Mouse (Mus musculus) cerebellum, postnatal 4 days (tissue): Measurements from ENCODE around the gene Rexo5.

Experiments
- DNase-seq, 2 experiments: peaks; one replicate each; pipeline ENCODE4 v3.0.0; 2022; ENCODE audit warnings: low spot score in 2 of 2, mixed read lengths in 1 of 2

Gene Rexo5

GRCm38 (mm10) chr7:119793586-119794250 is at the start of gene Rexo5, which contains the start of gene Eri2:
Rexo5 (plus strand) TSS chr7:119794006.
Eri2 (minus strand) TSS chr7:119794058.
- peak; percentile 75 to 84 for DNase-seq

GRCm38 (mm10) chr7:119744321-119744720 is 49.5 kb upstream of the Rexo5 start:
- no peak for DNase-seq

- no peak for DNase-seq
Measured at GRCm38 (mm10) chr7:119745869-119746268, 47.9 kb upstream of the Rexo5 start.

- DNase-seq: no peak
Measured at GRCm38 (mm10) chr7:119748761-119749160, 45.0 kb upstream of the Rexo5 start.

GRCm38 (mm10) chr7:119749942-119750341 is 43.9 kb upstream of the Rexo5 start:
- DNase-seq: no peak

GRCm38 (mm10) chr7:119753696-119754095 is 40.1 kb upstream of the Rexo5 start:
- no peak for DNase-seq

- DNase-seq: no peak
Measured at GRCm38 (mm10) chr7:119760527-119760951, 33.3 kb upstream of the Rexo5 start, which contains the start of gene Acsm3. Acsm3 (plus strand) TSS chr7:119760923.

GRCm38 (mm10) chr7:119762166-119762697 is 31.6 kb upstream of the Rexo5 start:
- no peak for DNase-seq

- no peak for DNase-seq
Measured at GRCm38 (mm10) chr7:119764377-119764776, 29.4 kb upstream of the Rexo5 start.

GRCm38 (mm10) chr7:119766996-119767395 is 26.8 kb upstream of the Rexo5 start:
- no peak for DNase-seq

- DNase-seq: no peak
Measured at GRCm38 (mm10) chr7:119769895-119770294, 23.9 kb upstream of the Rexo5 start.

- no peak for DNase-seq
Measured at GRCm38 (mm10) chr7:119783453-119783852, 10.4 kb upstream of the Rexo5 start.

GRCm38 (mm10) chr7:119784908-119785307 is 8.9 kb upstream of the Rexo5 start:
- DNase-seq: no peak

- no peak for DNase-seq
Measured at GRCm38 (mm10) chr7:119789024-119789423, 4.8 kb upstream of the Rexo5 start.

GRCm38 (mm10) chr7:119794251-119794638 is 439 bp downstream of the Rexo5 start:
- no peak for DNase-seq

- no peak for DNase-seq
Measured at GRCm38 (mm10) chr7:119795311-119795710, 1.5 kb downstream of the Rexo5 start.

- DNase-seq: no peak
Measured at GRCm38 (mm10) chr7:119800488-119800887, 6.7 kb downstream of the Rexo5 start.

- no peak for DNase-seq
Measured at GRCm38 (mm10) chr7:119800991-119801390, 7.2 kb downstream of the Rexo5 start.

- no peak for DNase-seq
Measured at GRCm38 (mm10) chr7:119807396-119807795, 13.6 kb downstream of the Rexo5 start.

GRCm38 (mm10) chr7:119808723-119809122 is 14.9 kb downstream of the Rexo5 start:
- DNase-seq: no peak

- DNase-seq: no peak
Measured at GRCm38 (mm10) chr7:119835371-119835770, 41.6 kb downstream of the Rexo5 start.

- DNase-seq: no peak
Measured at GRCm38 (mm10) chr7:119835996-119836777, 42.4 kb downstream of the Rexo5 start.
